In the genomic region with DNA sequence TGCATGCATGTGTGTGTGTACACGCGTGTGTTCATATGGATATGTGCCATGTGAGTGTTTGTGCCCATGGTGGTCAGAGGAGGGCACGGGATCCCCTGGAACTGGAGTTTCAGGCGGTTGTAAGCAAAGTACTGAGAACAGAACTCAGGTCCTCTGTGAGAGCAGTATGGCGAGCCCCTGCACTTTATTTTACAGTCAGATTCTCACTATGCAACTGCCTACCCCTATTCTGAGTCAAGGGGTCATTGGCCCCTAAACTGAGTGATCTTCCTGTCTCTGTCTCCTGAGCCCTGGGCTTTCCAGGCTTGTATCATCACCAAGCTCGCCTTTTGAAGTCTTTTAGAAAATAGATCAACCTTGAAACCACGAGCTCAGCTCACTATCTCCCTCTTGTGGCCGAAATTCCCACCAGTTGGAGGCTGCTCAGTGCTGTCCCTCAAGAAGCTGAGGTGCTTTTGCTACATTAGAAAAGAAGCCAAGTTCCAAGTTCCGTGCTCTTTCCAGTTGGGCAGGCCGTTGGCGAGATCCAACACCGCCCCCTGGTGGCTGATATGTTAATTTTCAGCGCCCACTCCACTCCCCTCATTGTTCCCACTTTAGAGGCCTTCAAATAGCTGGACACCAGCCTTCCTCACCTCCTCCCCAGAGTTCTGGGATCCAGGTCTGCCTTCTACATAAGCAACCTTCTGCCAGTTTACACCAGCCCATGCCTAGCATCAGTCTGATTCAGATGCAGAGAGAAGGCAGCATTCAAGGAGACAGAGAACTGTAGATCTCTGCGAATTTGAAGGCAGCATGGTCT, we compare ENCODE assay signal across 9 mouse cellular contexts. TPM values are rescaled to one million over a fixed set of nuclear protein-coding genes. Genes with fewer than 3 reads are reported as not detected.
DNase-seq lines count a peak whose midpoint lies in the region; ATAC-seq and TF ChIP-seq lines count a peak whose summit lies in the region.
"Had no signal": no experiment of that assay in that cellular context is flagged by ENCODE, and none has a peak within 500 bp of the region (broad histone marks: within the 10 kb centered on the region; RNA-seq: fewer than 3 reads in every experiment).

No protein-coding gene starts in this region.

- DNase-seq in ES-E14 (ENCODE audit: low read depth, low spot score), result peak; percentile 87
- peak; percentile 85 for DNase-seq in c-Kit-positive CD71-negative TER-119-negative erythroid progenitor cells, embryonic 14.5 days (ENCODE audit: low read depth)
- peak; percentile 73 to 77 for DNase-seq in heart, postnatal 36 days
- DNase-seq in layer of hippocampus, adult 2 months (ENCODE audit: low spot score in 2 of 2), result peak; percentile 46 to 65
- peak; percentile 74 for DNase-seq in lung, adult 2 months
- DNase-seq in ovary, adult 18-20 months (ENCODE audit: low spot score), result peak; percentile 49
- peak; percentile 88 for DNase-seq in thymus, postnatal 0 days (ENCODE audit: low spot score)

- no peaks in the 10 kb centered on the region for H3K36me3 ChIP-seq in ES-E14 (ENCODE audit: control insufficient read depth, insufficient read depth, low read length, poor library complexity, severe bottlenecking)
- no peaks in the 10 kb centered on the region for H3K36me3 ChIP-seq in forebrain, embryonic 15.5 days

- intact Hi-C loops in heart, postnatal 36 days (cut with DNase I), result loop anchor here (1.0 to 5.0 kb wide), 4 partner anchors 113 to 520 kb away; a partner anchor contains a TSS

- H3K9ac ChIP-seq in ES-E14 (ENCODE audit: insufficient read depth, low read depth, low read length, poor library complexity, severe bottlenecking), result no peak overlapping the region
- no peak overlapping the region for H3K9ac ChIP-seq in forebrain, embryonic 15.5 days (replicated peaks)

- no peaks in the 10 kb centered on the region for H3K27me3 ChIP-seq in forebrain, embryonic 15.5 days

- no peak for TF ChIP-seq POLR2A in lung, adult 2 months (IDR thresholded peaks at IDR 0.05; ENCODE audit: borderline replicate concordance, extremely low read depth, low read depth, low read length)

- 48% methylated on average over 14 of the region's 14 CpGs for WGBS in forebrain, embryonic 15.5 days
- WGBS in lung, adult 2 months, result 44% methylated on average over 14 of the region's 14 CpGs

- TF ChIP-seq CTCF in layer of hippocampus, adult 2 months (conservative IDR thresholded peaks at IDR 0.05), result peak; percentile 73
- peak; percentile 73 for TF ChIP-seq CTCF in lung, adult 2 months (IDR thresholded peaks at IDR 0.05; ENCODE audit: insufficient read depth, low read length)

- H3K4me3 ChIP-seq in ES-E14 (ENCODE audit: insufficient read depth in 1 of 2, low read depth in 1 of 2, low read length in 2 of 2, poor library complexity in 1 of 2, severe bottlenecking in 1 of 2), result no peak overlapping the region
- H3K4me3 ChIP-seq in forebrain, embryonic 15.5 days, result no peak overlapping the region
- no peak overlapping the region for H3K4me3 ChIP-seq in layer of hippocampus, adult 2 months
- H3K4me3 ChIP-seq in lung, adult 2 months (replicated peaks; ENCODE audit: extremely low read depth, low read depth, low read length), result no peak overlapping the region
- H3K4me3 ChIP-seq: myocyte had no signal

- in situ Hi-C loops in ES-E14 (cut with MboI; ENCODE audit: low sequenced_read_pairs in 2 of 2, unreplicated experiment in 2 of 2), result no loop called here

- no peak overlapping the region for H3K27ac ChIP-seq in ES-E14 (ENCODE audit: insufficient read depth, low read depth, low read length, poor library complexity, severe bottlenecking)
- H3K27ac ChIP-seq in forebrain, embryonic 15.5 days (replicated peaks), result no peak overlapping the region
- peak overlapping the region; percentile 58 for H3K27ac ChIP-seq in layer of hippocampus, adult 2 months

- peaks cover 0 to 2% of the 10 kb centered on the region in 2 experiments; a peak in 1 of 4 replicates for H3K4me1 ChIP-seq in ES-E14 (ENCODE audit: control insufficient read depth in 2 of 2, insufficient read depth in 2 of 2, low read length in 2 of 2, poor library complexity in 1 of 2)
- no peaks in the 10 kb centered on the region for H3K4me1 ChIP-seq in forebrain, embryonic 15.5 days
- H3K4me1 ChIP-seq in lung, adult 2 months (ENCODE audit: control insufficient read depth, insufficient read depth, low read length), result no peaks in the 10 kb centered on the region

- no peaks in the 10 kb centered on the region for H3K9me3 ChIP-seq in ES-E14 (ENCODE audit: control insufficient read depth, insufficient read depth, low read depth, low read length)
- H3K9me3 ChIP-seq in forebrain, embryonic 15.5 days, result no peaks in the 10 kb centered on the region

- peak; percentile 32 for ATAC-seq in forebrain, embryonic 15.5 days (replicated peaks)

- H3K4me2 ChIP-seq in forebrain, embryonic 15.5 days (replicated peaks), result no peak overlapping the region

TF ChIP-seq in ES-E14, 5 proteins besides CTCF, POLR2A, EP300 and RAD21:
- peak; percentile 46; the same call in 1 of the 2 replicates for TF ChIP-seq HCFC1 (IDR thresholded peaks at IDR 0.05; ENCODE audit: borderline replicate concordance, insufficient read depth, low read length)
- TF ChIP-seq CHD2 (IDR thresholded peaks at IDR 0.05; ENCODE audit: low read depth, low read length), result no peak
- no peak for TF ChIP-seq MAFK (IDR thresholded peaks at IDR 0.05; ENCODE audit: insufficient read depth, low read depth, low read length)
- 0 out of 2 replicates have a peak, but pooled peaks have one; percentile 30 for TF ChIP-seq ZNF384 (IDR thresholded peaks at IDR 0.05; ENCODE audit: low read depth, low read length)
- no peak for TF ChIP-seq ZC3H11A (IDR thresholded peaks at IDR 0.05; ENCODE audit: borderline replicate concordance, low read depth, low read length)
TF ChIP-seq in ES-E14: peak in this region for 2.

RNA-seq across cellular contexts. Expression of a gene that starts 16.4 kb away (rescaled TPM):
- total RNA-seq in ES-E14 (2012; rRNA removed), result not detected in 2 replicates
- not detected in 2 replicates for polyA plus RNA-seq in forebrain, embryonic 15.5 days (2015; fragmentation: Nextera tagmentation; extraction: Ambion mirVana)
- not detected for total RNA-seq in heart, postnatal 36 days (2021)
- not detected for total RNA-seq in layer of hippocampus, adult 2 months (2021)
- polyA plus RNA-seq in lung, adult 2 months (2012; rRNA removed), result 0.07 and 0.14 TPM in 2 replicates
- polyA plus RNA-seq in thymus, postnatal 0 days (2015; fragmentation: Nextera tagmentation; extraction: Ambion mirVana), result 0.55 and 0.81 TPM in 2 replicates
- polyA plus RNA-seq: myocyte had no signal

RNA-seq across cellular contexts. Expression of a gene that starts 29.9 kb away (rescaled TPM):
- total RNA-seq in ES-E14 (2012; rRNA removed), result 30.9 and 32.0 TPM in 2 replicates
- polyA plus RNA-seq in forebrain, embryonic 15.5 days (2015; fragmentation: Nextera tagmentation; extraction: Ambion mirVana), result 14.0 and 15.2 TPM in 2 replicates
- total RNA-seq in heart, postnatal 36 days (2021), result 1 to 10 TPM; 6.9 to 8.1 TPM
- 10 to 100 TPM; 13.0 to 13.7 TPM for total RNA-seq in layer of hippocampus, adult 2 months (2021)
- 4.3 and 6.7 TPM in 2 replicates for polyA plus RNA-seq in lung, adult 2 months (2012; rRNA removed)
- 40.0 and 44.8 TPM in 2 replicates for polyA plus RNA-seq in thymus, postnatal 0 days (2015; fragmentation: Nextera tagmentation; extraction: Ambion mirVana)

RNA-seq across cellular contexts. Expression of a gene that starts 32.8 kb away (rescaled TPM):
- total RNA-seq in ES-E14 (2012; rRNA removed), result 28.0 and 40.1 TPM in 2 replicates
- polyA plus RNA-seq in forebrain, embryonic 15.5 days (2015; fragmentation: Nextera tagmentation; extraction: Ambion mirVana), result 2.9 and 3.3 TPM in 2 replicates
- total RNA-seq in heart, postnatal 36 days (2021), result 10 to 100 TPM; 18.6 to 23.6 TPM
- 10 to 100 TPM in 1 of 2 experiments, 1 to 10 TPM in 1; 9.0 to 12.4 TPM for total RNA-seq in layer of hippocampus, adult 2 months (2021)
- 130 and 190 TPM in 2 replicates for polyA plus RNA-seq in lung, adult 2 months (2012; rRNA removed)
- polyA plus RNA-seq in thymus, postnatal 0 days (2015; fragmentation: Nextera tagmentation; extraction: Ambion mirVana), result 105 and 114 TPM in 2 replicates

RNA-seq across cellular contexts. Expression of a gene that starts 36.0 kb away (rescaled TPM):
- 0.22 and 0.53 TPM in 2 replicates for total RNA-seq in ES-E14 (2012; rRNA removed)
- polyA plus RNA-seq in forebrain, embryonic 15.5 days (2015; fragmentation: Nextera tagmentation; extraction: Ambion mirVana), result not detected in 2 replicates
- under 1 TPM in 1 of 2 experiments, not detected in 1; 0.60 TPM for total RNA-seq in heart, postnatal 36 days (2021)
- 1 to 10 TPM; 1.1 to 1.6 TPM for total RNA-seq in layer of hippocampus, adult 2 months (2021)
- 4.6 and 4.7 TPM in 2 replicates for polyA plus RNA-seq in lung, adult 2 months (2012; rRNA removed)
- 0.94 and 1.2 TPM in 2 replicates for polyA plus RNA-seq in thymus, postnatal 0 days (2015; fragmentation: Nextera tagmentation; extraction: Ambion mirVana)
